Mouse (Mus musculus) hindbrain, embryonic 16.5 days (tissue): ENCODE data around the gene Mapk9. TPM values are rescaled to one million over a fixed set of nuclear protein-coding genes. Genes with fewer than 3 reads are reported as not detected.

Experiments
- ATAC-seq: fragments of 200-750 bp; cut with Nextera tagmentation; 2 replicates; pipeline ENCODE4 v1.8.0; 2017; ENCODE audit warnings: moderate TSS enrichment, moderate library complexity
- H3K27ac ChIP-seq: fragments of 300-500 bp; sonication (generic); 2 replicates; pipeline ENCODE4 v1.5.1; 2014; ENCODE audit warnings: low read depth, mild to moderate bottlenecking, control low read depth, low read length, moderate library complexity
- H3K27me3 ChIP-seq: fragments of 300-500 bp; sonication (generic); replicated peaks from 2 replicates; pipeline ENCODE4 v1.6.1; 2014; ENCODE audit warnings: low read length; ENCODE audit not compliant: control insufficient read depth, insufficient read depth
- H3K36me3 ChIP-seq: fragments of 300-500 bp; sonication (generic); 2 replicates; pipeline ENCODE4 v1.6.1; 2014; ENCODE audit warnings: mild to moderate bottlenecking, low read length, moderate library complexity, mixed read lengths; ENCODE audit not compliant: control insufficient read depth, insufficient read depth
- H3K4me1 ChIP-seq: fragments of 300-500 bp; sonication (generic); 2 replicates; pipeline ENCODE4 v1.6.1; 2014; ENCODE audit warnings: low read depth, low read length; ENCODE audit not compliant: control insufficient read depth, insufficient read depth
- H3K4me2 ChIP-seq: fragments of 300-500 bp; sonication (generic); 2 replicates; pipeline ENCODE4 v1.6.1; 2014; ENCODE audit warnings: mild to moderate bottlenecking, low read length, control low read depth, moderate library complexity
- H3K4me3 ChIP-seq: fragments of 300-500 bp; sonication (generic); 2 replicates; pipeline ENCODE4 v1.5.1; 2014; ENCODE audit warnings: mild to moderate bottlenecking, low read length, control low read depth, moderate library complexity
- H3K9ac ChIP-seq: fragments of 300-500 bp; sonication (generic); 2 replicates; pipeline ENCODE4 v1.6.1; 2014; ENCODE audit warnings: low read depth, mild to moderate bottlenecking, control low read depth, low read length, moderate library complexity
- H3K9me3 ChIP-seq: fragments of 300-500 bp; sonication (generic); 2 replicates; pipeline ENCODE4 v1.6.1; 2014; ENCODE audit warnings: mild to moderate bottlenecking, low read length, moderate library complexity; ENCODE audit not compliant: control insufficient read depth
- WGBS: fragments of 180-500 bp; shearing (Covaris S2); extraction: QIAGEN DNeasy Blood & Tissue Kit; methylation state at CpG from one replicate; pipeline ENCODE4 v1.1.7; 2014; 5-methylcytosine and 5-hydroxymethylcytosine counted together
- polyA plus RNA-seq: library from polyadenylated mRNA; unstranded; fragments of >200 nt; fragmentation: Nextera tagmentation; extraction: Ambion mirVana; gene quantifications from 2 replicates; pipeline ENCODE4 v1.2.1, GENCODE M21; 2015

The Mapk9 gene
- polyA plus RNA-seq, 1 experiment from 2014 or later = 69.0 TPM

DNA sequence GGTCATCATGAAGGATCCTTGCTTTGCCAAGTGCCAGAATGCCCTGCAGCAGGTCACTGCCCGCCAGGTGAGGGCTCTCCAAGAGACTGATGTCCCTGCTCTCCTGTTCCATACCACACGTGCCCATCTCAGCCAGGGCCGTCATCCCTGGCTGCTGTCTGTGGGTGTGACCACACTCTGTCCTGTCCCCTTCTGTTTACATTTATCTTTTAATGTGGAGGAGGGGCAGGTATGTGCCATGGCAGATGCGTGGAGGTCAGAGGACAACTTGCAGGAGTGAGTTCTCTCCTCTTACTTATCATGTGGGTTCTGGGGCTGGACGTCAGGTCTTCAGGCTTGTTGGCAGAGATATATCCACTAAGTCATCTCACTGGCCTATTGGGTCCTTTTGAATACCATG is 13.6 kb upstream of the Mapk9 start:
- WGBS = 92% methylated on average over 5 of the region's 5 CpGs
- ATAC-seq = no peak

DNA sequence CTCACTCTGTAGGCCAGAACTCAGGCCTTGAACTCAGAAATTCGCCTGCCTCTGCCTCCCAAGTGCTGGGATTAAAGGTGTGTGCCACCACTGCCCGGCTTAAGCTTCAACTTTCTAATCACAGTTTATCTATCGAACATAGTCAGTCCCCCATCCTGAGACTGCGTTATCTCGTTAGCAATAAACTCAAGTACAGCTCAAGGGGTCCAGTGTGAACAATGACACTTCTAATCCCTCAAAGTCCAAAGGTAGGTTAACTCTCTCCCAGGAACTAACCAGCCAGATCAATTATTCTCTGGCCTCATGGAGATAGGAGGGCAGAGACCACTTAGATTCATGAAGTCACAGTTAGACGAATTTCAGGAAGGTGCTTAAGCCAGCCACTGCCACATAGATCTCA is 12.3 kb upstream of the Mapk9 start:
- H3K9me3 ChIP-seq = no peaks in the 10 kb centered on the region
- no peak overlapping the region for H3K4me3 ChIP-seq
- ATAC-seq = no peak
- WGBS = 89% methylated on average over 6 of the region's 6 CpGs
- no peaks in the 10 kb centered on the region for H3K4me1 ChIP-seq
- no peak overlapping the region for H3K4me2 ChIP-seq
- no peak overlapping the region for H3K27ac ChIP-seq
- H3K9ac ChIP-seq = no peak overlapping the region
- no peaks in the 10 kb centered on the region for H3K27me3 ChIP-seq
- peaks cover 12% of the 10 kb centered on the region for H3K36me3 ChIP-seq

More for the DNA sequence above, 13.6 kb upstream of the Mapk9 start:
- no peak overlapping the region for H3K4me3 ChIP-seq
- no peaks in the 10 kb centered on the region for H3K27me3 ChIP-seq
- peaks cover 12% of the 10 kb centered on the region for H3K36me3 ChIP-seq
- no peak overlapping the region for H3K4me2 ChIP-seq
- no peak overlapping the region for H3K9ac ChIP-seq
- H3K9me3 ChIP-seq = no peaks in the 10 kb centered on the region
- H3K27ac ChIP-seq = no peak overlapping the region
- no peaks in the 10 kb centered on the region for H3K4me1 ChIP-seq

DNA sequence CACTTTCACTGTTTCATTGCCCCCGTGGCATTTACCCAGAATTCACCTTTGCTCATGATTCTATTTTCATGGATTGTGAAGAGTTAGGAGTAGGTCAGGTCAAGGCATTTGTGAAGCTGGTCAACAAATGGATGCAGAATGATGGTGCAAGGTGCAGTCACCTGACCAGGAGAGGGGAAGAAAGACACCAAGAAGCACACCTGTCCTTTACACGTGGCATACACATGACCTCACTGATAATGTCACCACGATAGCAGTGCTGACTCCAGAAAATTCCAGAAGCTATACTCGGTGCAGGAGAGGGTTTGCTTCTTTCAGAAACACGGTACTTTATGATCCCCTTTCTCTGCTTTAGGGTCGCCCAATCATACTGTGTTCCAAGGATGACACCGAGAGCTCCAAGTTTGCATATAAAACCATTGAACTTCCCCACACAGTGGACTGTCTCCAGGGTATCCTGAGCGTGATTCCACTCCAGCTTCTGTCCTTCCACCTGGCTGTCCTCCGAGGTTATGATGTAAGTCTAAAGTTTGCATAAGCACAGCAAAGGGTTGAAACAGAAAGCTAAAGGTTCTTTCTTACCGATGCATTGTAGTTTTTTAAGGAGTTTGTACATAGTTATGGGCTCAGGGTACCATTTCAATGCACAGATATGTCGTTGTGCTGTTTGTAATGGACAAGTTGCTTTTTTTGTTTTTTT is 11.1 kb upstream of the Mapk9 start:
- WGBS = 96% methylated on average over 11 of the region's 11 CpGs
- Histone ChIP-seq H3K9ac (no peak overlapping the region), H3K9me3 (no peaks in the 10 kb centered on the region), H3K36me3 (peaks cover 12% of the 10 kb centered on the region), H3K27ac (no peak overlapping the region), H3K4me2 (no peak overlapping the region), H3K4me1 (no peaks in the 10 kb centered on the region), H3K27me3 (no peaks in the 10 kb centered on the region), H3K4me3 (no peak overlapping the region)
- ATAC-seq = no peak

DNA sequence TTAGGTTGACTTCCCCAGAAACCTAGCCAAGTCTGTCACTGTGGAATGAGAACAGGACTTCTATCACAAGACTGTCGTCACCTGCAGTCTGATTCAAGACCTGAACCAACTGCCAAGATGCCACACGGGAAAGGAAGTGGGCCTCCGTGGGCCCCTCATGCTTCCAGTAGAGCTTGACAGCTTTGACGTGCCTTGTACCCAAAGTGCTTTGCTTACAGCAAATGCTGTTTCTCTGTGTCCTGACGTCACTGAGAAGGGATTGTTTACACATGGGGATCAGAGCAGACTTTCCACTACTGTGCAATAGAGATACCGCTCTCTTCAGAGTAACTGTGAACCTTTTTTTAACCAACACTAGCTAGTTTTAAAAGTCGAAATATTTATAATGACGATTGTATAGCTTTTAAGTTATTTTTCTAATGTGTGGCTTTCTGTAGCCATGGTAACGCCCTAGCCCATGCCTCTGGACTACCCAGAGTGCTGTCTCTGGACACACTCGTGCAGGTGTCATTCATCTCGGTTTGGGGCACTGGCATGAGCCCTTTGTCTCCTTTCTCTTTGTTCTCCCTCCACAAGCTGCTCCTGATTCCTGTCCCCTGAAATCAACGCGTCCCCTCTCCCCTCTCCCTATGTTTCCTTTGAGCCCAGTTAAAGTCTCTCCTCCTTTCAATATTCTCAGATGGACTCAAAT is 8.7 kb upstream of the Mapk9 start:
- Histone ChIP-seq H3K9ac (no peak overlapping the region), H3K27ac (no peak overlapping the region), H3K4me1 (no peaks in the 10 kb centered on the region), H3K4me2 (no peak overlapping the region), H3K9me3 (no peaks in the 10 kb centered on the region), H3K36me3 (peaks cover 12% of the 10 kb centered on the region), H3K4me3 (no peak overlapping the region), H3K27me3 (no peaks in the 10 kb centered on the region)
- ATAC-seq = no peak
- WGBS = 39% methylated on average over 13 of the region's 13 CpGs

DNA sequence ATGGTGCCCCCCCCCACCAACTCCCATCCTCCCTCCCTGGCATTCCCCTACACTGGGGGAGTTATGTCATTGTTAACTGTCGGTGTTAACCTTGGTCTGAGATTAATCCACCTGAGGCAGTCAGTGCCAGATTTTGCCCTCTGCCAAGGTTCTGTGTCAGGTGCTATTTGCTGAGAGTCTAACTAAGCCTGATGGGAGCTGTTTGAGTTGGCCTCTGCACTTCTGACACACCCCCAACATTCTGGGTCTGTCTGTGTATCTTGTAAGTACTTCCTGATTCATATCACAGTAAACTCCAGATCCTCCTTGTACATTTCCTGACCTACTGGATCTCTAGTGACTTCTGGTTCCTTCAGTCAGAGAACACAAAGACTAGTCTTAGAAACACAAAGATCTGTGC is 5.9 kb upstream of the Mapk9 start:
- no peaks in the 10 kb centered on the region for H3K9me3 ChIP-seq
- no peak overlapping the region for H3K27ac ChIP-seq
- no peaks in the 10 kb centered on the region for H3K27me3 ChIP-seq
- 81% methylated on average over 1 of the region's 1 CpGs for WGBS
- no peak overlapping the region for H3K4me2 ChIP-seq
- H3K36me3 ChIP-seq = no peaks in the 10 kb centered on the region
- H3K4me1 ChIP-seq = peaks cover 3% of the 10 kb centered on the region
- H3K9ac ChIP-seq = no peak overlapping the region
- H3K4me3 ChIP-seq = no peak overlapping the region
- no peak for ATAC-seq

DNA sequence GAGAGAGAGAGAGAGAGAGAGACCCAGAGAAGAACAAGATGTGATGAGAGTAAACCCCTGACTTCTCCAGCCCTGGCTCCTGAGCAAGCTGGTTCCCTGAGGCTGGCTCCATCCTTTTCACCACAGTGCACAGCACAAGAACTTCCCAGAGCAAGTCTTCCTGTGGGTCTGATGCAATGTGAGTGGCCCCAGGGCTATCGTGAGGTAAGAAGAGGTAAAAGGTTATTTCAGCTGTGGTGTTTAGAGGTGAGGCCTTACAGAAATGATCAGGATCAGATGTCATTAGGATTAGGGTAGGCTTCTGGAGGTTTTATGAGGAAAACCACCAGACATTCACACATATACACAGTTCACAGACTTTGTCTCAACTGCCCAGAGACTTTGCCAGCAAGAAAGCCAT is 4.7 kb upstream of the Mapk9 start:
- H3K27me3 ChIP-seq = no peaks in the 10 kb centered on the region
- no peak overlapping the region for H3K9ac ChIP-seq
- ATAC-seq = no peak
- H3K36me3 ChIP-seq = no peaks in the 10 kb centered on the region
- no peaks in the 10 kb centered on the region for H3K9me3 ChIP-seq
- no peak overlapping the region for H3K27ac ChIP-seq
- H3K4me2 ChIP-seq = no peak overlapping the region
- no peak overlapping the region for H3K4me3 ChIP-seq
- 95% methylated on average over 1 of the region's 1 CpGs for WGBS
- H3K4me1 ChIP-seq = peaks cover 7% of the 10 kb centered on the region

DNA sequence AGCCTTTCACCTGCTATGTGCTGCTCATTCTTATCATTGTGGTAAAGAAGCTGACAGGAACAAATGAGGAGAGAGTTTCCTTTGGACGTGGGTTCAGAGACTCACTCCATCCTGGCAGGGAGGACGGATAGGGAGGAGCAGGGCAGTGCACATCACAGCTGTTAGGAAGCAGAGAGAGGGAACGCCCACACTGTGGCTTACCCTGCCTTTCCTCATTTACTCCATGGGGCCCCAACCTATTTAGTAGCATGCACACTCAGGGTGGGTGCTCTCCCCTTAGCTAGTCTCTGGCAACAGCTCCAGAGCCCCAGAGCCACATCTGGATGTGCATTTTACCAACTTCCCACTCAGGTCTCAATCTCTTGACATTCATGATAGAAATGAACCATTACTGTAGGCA is 3.8 kb upstream of the Mapk9 start:
- no peaks in the 10 kb centered on the region for H3K27me3 ChIP-seq
- no peaks in the 10 kb centered on the region for H3K36me3 ChIP-seq
- WGBS = 69% methylated on average over 3 of the region's 3 CpGs
- no peak for ATAC-seq
- H3K4me1 ChIP-seq = peaks cover 11% of the 10 kb centered on the region
- no peak overlapping the region for H3K9ac ChIP-seq
- no peak overlapping the region for H3K4me3 ChIP-seq
- no peak overlapping the region for H3K27ac ChIP-seq
- H3K9me3 ChIP-seq = no peaks in the 10 kb centered on the region
- H3K4me2 ChIP-seq = no peak overlapping the region

DNA sequence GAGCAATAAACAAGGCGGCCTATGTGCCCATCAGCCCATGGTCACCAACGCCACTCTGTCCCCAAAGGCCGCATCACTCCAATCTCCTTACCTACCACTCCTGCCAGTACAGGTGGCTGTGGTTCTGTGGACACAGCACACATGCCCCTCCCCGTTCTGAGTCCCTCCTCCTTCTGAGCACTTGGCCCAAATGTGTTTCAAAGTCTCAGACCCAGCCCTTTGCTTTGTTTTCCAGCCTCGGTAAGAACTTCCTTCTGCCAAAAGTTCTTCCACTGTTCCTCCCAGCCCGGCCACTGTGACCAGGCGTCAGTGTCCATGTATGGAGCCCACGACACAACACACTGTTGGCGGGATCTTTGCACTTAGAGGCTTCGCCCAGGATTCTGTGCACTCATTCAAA is 2.2 kb upstream of the Mapk9 start:
- H3K4me3 ChIP-seq = no peak overlapping the region
- no peaks in the 10 kb centered on the region for H3K27me3 ChIP-seq
- H3K4me1 ChIP-seq = peaks cover 23% of the 10 kb centered on the region
- no peaks in the 10 kb centered on the region for H3K9me3 ChIP-seq
- no peaks in the 10 kb centered on the region for H3K36me3 ChIP-seq
- no peak overlapping the region for H3K9ac ChIP-seq
- no peak overlapping the region for H3K27ac ChIP-seq
- H3K4me2 ChIP-seq = no peak overlapping the region
- WGBS = 91% methylated on average over 10 of the region's 10 CpGs
- no peak for ATAC-seq

DNA sequence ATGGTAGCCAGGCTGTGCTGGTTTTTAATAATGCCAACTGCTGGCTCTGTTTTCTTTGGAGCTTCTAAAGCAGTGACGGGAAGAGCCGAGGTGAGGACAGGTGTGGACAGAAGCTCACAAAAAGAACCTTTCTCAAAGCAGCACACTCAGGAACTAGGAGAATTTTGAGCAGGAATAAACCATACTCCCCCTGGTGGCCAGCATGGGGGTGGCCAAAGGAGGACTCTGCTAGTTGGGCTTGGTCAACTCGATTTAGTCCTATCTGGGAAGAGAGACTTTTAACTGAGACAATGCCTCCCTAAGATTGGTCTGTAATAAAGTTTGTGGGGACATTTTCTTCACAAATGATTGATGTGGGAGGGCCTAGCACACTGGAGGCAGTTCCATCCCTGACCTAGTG is 1.6 kb upstream of the Mapk9 start:
- 60% methylated on average over 3 of the region's 3 CpGs for WGBS
- no peak overlapping the region for H3K9ac ChIP-seq
- no peaks in the 10 kb centered on the region for H3K9me3 ChIP-seq
- no peak for ATAC-seq
- H3K36me3 ChIP-seq = no peaks in the 10 kb centered on the region
- no peaks in the 10 kb centered on the region for H3K27me3 ChIP-seq
- H3K4me1 ChIP-seq = peaks cover 23% of the 10 kb centered on the region
- H3K4me3 ChIP-seq = no peak overlapping the region
- no peak overlapping the region for H3K4me2 ChIP-seq
- no peak overlapping the region for H3K27ac ChIP-seq
